Mouse (Mus musculus): ENCODE measurements at regions not wholly inside any gene's neighbourhood (a gene's known extent, or its start where the extent isn't known, plus 50 kb on each side); places are given as distances from the start of the nearest gene placed in this dataset.

DNA sequence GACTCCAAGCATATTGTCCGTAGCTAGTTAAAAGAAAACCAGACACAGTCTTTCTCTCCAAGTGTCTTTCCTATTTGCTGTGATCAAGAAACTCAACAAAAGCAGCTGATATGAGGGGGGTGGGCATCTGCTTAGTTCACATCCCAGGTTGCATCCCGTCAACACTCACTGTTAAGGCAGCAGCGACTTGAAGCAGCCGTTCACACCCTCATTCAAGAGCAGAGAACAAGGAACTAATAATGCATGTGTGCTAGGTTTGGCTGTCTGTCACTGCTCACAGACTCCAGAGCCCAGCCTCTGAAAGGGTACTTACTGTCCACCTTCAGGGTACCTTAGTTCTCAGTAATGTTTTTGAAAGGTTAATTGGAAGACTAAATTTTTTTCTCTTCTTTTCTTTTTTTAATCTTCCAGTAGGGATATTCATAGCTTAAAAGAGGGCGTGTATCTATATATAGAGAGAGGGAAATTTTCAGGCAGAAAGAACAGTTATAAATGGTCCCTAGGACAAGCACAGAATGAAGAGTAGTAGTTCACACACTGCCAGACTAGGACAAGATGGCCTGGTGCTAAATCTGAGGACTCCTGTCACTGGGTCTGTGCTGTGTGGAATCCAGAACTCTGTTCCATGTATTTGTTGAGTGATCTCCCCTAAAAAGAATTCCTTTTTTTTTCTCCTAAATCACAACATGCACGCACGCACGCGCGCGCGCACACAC is 199.1 kb upstream of the BB014433 start:
- Histone ChIP-seq H3K27ac (replicated peaks; ENCODE audit: low read depth, low read length) (no peak overlapping the region), H3K4me3 (ENCODE audit: insufficient read depth, low read depth, low read length) (no peak overlapping the region), H3K4me1 (ENCODE audit: control insufficient read depth, insufficient read depth, insufficient read length, low read length) (no peaks in the 10 kb centered on the region)

GRCm38 (mm10) chr8:15235410-15235809 is 189.5 kb upstream of the BB014433 start:
- Histone ChIP-seq H3K4me1 (ENCODE audit: control insufficient read depth, insufficient read depth, insufficient read length, low read length) (no peaks in the 10 kb centered on the region), H3K27ac (replicated peaks; ENCODE audit: low read depth, low read length) (no peak overlapping the region), H3K4me3 (ENCODE audit: insufficient read depth, low read depth, low read length) (no peak overlapping the region)

DNA sequence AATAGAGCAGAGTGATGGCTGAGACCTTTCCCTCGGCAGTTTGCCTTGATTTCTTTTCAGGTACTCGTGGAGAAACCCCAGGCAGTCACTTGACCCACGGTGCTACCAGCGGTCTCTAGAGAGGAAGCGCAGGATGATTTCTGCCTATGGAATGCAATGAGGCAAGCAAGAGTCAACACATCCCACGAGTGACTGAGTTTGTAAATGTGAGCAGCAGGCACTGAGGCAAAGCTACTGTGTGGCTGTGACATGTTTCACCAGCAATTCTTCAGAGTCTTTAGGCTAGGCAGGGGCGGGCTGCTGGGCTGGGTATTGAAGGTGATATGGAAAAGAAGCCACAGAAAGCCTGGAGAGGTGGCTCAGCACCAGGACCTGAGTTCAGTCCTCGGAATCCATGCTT is 187.4 kb upstream of the BB014433 start:
- no peak overlapping the region for H3K27ac ChIP-seq (replicated peaks; ENCODE audit: low read depth, low read length)
- H3K4me1 ChIP-seq (ENCODE audit: control insufficient read depth, insufficient read depth, insufficient read length, low read length), result no peaks in the 10 kb centered on the region
- H3K4me3 ChIP-seq (ENCODE audit: insufficient read depth, low read depth, low read length), result no peak overlapping the region

GRCm38 (mm10) chr8:15230217-15230616 is 184.3 kb upstream of the BB014433 start:
- Histone ChIP-seq H3K4me3 (ENCODE audit: insufficient read depth, low read depth, low read length) (no peak overlapping the region), H3K27ac (replicated peaks; ENCODE audit: low read depth, low read length) (no peak overlapping the region), H3K4me1 (ENCODE audit: control insufficient read depth, insufficient read depth, insufficient read length, low read length) (no peaks in the 10 kb centered on the region)

DNA sequence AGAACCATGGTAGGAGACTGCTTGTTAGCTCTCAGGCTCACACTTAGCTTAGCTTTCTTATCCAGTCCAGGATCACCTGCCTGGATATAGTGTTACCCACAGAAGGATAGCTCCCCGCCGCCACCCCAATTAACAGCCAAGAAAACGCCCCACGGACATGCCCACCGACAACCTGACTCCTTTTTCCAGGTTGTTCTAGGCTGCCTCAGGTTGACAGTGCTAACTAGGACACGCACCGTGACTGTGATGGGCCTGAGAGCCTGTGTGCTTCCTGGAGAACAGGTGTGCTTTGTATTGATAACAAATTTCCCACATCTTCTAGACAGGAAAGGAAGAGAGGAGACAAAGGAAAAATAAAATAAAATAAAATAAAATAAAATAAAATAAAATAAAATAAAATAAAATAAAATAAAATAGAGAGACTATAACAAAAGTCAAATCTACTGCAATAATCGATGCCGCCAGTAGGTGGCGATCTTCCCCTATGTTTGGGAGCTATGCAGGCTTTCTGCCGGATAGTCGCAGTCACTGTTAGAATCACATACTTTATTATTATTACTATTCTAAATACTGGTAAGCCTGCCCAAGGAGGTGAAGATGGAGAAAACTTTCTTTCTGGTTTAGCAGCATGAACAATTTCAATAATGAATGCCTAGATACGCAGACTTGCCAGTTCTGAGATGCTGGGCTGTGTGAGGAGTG is 175.5 kb upstream of the BB014433 start:
- H3K27ac ChIP-seq (replicated peaks; ENCODE audit: low read depth, low read length), result no peak overlapping the region
- H3K4me1 ChIP-seq (ENCODE audit: control insufficient read depth, insufficient read depth, insufficient read length, low read length), result no peaks in the 10 kb centered on the region
- H3K4me3 ChIP-seq (ENCODE audit: insufficient read depth, low read depth, low read length), result no peak overlapping the region

GRCm38 (mm10) chr8:15209856-15210521 is 164.1 kb upstream of the BB014433 start:
- Histone ChIP-seq H3K4me3 (ENCODE audit: insufficient read depth, low read depth, low read length) (no peak overlapping the region), H3K4me1 (ENCODE audit: control insufficient read depth, insufficient read depth, insufficient read length, low read length) (no peaks in the 10 kb centered on the region), H3K27ac (replicated peaks; ENCODE audit: low read depth, low read length) (no peak overlapping the region)

- Histone ChIP-seq H3K27ac (replicated peaks; ENCODE audit: low read depth, low read length) (no peak overlapping the region), H3K4me1 (ENCODE audit: control insufficient read depth, insufficient read depth, insufficient read length, low read length) (no peaks in the 10 kb centered on the region), H3K4me3 (ENCODE audit: insufficient read depth, low read depth, low read length) (no peak overlapping the region)
Observed at GRCm38 (mm10) chr8:15201556-15201955, 155.7 kb upstream of the BB014433 start.

DNA sequence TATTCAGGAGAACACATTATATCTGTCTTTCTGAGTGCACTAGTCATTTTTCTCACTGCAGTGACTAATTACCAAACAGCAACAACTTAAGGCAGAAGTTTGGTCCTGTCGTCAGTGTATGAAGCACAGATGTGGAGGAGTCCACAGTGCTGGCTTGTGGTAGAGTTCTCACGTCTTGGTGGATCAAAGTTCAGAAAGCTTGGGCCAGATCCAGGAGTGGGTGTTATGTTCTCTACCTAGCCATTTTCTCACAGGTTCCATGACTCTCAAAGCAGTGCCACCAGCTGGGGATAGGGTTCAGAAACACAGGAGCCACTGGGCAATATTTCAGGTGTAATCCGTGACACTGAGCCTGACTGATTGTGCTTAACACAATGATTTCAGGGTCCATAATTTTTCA is 144.8 kb upstream of the BB014433 start:
- H3K4me3 ChIP-seq (ENCODE audit: insufficient read depth, low read depth, low read length), result no peak overlapping the region
- no peaks in the 10 kb centered on the region for H3K4me1 ChIP-seq (ENCODE audit: control insufficient read depth, insufficient read depth, insufficient read length, low read length)
- H3K27ac ChIP-seq (replicated peaks; ENCODE audit: low read depth, low read length), result no peak overlapping the region

DNA sequence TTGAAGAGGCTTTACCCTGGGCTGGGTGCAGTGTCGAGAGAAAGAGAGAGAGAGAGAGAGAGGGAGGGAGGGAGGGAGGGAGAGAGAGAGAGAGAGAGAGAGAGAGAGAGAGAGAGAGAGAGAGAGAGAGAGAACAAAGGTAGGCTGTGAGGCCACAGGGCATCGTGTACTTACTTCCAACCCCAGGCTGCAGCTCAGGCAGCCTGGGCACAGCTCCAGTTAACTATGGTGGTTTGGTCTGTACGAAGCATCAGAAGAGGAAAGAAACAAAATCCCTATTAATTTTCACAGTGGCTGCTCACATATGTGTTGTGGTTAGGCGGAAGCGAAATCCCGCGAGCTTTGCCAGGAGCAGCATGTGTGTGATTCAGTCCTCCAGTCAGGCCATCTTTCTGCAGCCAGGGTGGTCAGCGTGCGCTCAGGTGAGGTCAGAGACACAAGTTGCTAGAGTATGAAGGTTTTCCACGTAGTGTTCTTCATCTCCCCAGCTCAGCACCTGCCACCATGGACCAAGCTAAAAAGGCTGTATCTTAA is 143.3 kb upstream of the BB014433 start:
- no peaks in the 10 kb centered on the region for H3K4me1 ChIP-seq (ENCODE audit: control insufficient read depth, insufficient read depth, insufficient read length, low read length)
- no peak overlapping the region for H3K4me3 ChIP-seq (ENCODE audit: insufficient read depth, low read depth, low read length)
- H3K27ac ChIP-seq (replicated peaks; ENCODE audit: low read depth, low read length), result no peak overlapping the region
